Mouse (Mus musculus): ENCODE measurements around the gene Ccni. TPM values are rescaled to one million over a fixed set of nuclear protein-coding genes. Genes with fewer than 3 reads are reported as not detected.

The Ccni gene
- polyA plus RNA-seq, 1 experiment = 48.5 TPM

GRCm38 (mm10) chr5:93229527-93229926, 23.2 kb upstream of the Ccni start:
- 37% methylated on average over 2 of the region's 2 CpGs for WGBS
- no peak for TF ChIP-seq CTCF (IDR thresholded peaks at IDR 0.05; ENCODE audit: extremely low read depth, insufficient read depth, insufficient read length, insufficient replicate concordance)
- TF ChIP-seq POLR2A (IDR thresholded peaks at IDR 0.05; ENCODE audit: low read depth, low read length) = no peak
- H3K36me3 ChIP-seq (ENCODE audit: control insufficient read depth, insufficient read depth, low read length) = no peaks in the 10 kb centered on the region
- no peak overlapping the region for H3K27ac ChIP-seq (ENCODE audit: insufficient read depth, low read length)
- H3K4me3 ChIP-seq (ENCODE audit: extremely low read depth, insufficient read depth, insufficient read length) = no peak overlapping the region
- H3K27me3 ChIP-seq (ENCODE audit: control insufficient read depth, insufficient read depth, low read length) = no peaks in the 10 kb centered on the region
- peaks cover 14% of the 10 kb centered on the region for H3K4me1 ChIP-seq (ENCODE audit: control insufficient read depth, insufficient read depth, insufficient read length)
- no peak for DNase-seq (ENCODE audit: low read depth in 1 of 2, low spot score in 2 of 2)

GRCm38 (mm10) chr5:93227157-93227556, 20.9 kb upstream of the Ccni start:
- TF ChIP-seq CTCF (IDR thresholded peaks at IDR 0.05; ENCODE audit: extremely low read depth, insufficient read depth, insufficient read length, insufficient replicate concordance) = no peak
- TF ChIP-seq POLR2A (IDR thresholded peaks at IDR 0.05; ENCODE audit: low read depth, low read length) = no peak
- Histone ChIP-seq H3K27ac (ENCODE audit: insufficient read depth, low read length) (no peak overlapping the region), H3K27me3 (ENCODE audit: control insufficient read depth, insufficient read depth, low read length) (no peaks in the 10 kb centered on the region), H3K36me3 (ENCODE audit: control insufficient read depth, insufficient read depth, low read length) (no peaks in the 10 kb centered on the region), H3K4me3 (ENCODE audit: extremely low read depth, insufficient read depth, insufficient read length) (no peak overlapping the region), H3K4me1 (ENCODE audit: control insufficient read depth, insufficient read depth, insufficient read length) (peaks cover 5% of the 10 kb centered on the region)
- WGBS = 85% methylated on average over 3 of the region's 3 CpGs
- DNase-seq (ENCODE audit: low read depth in 1 of 2, low spot score in 2 of 2) = no peak

- H3K4me3 ChIP-seq (ENCODE audit: extremely low read depth, insufficient read depth, insufficient read length) = no peak overlapping the region
- no peak for DNase-seq (ENCODE audit: low read depth in 1 of 2, low spot score in 2 of 2)
- H3K36me3 ChIP-seq (ENCODE audit: control insufficient read depth, insufficient read depth, low read length) = no peaks in the 10 kb centered on the region
- no peaks in the 10 kb centered on the region for H3K27me3 ChIP-seq (ENCODE audit: control insufficient read depth, insufficient read depth, low read length)
- TF ChIP-seq POLR2A (IDR thresholded peaks at IDR 0.05; ENCODE audit: low read depth, low read length) (no peak), CTCF (IDR thresholded peaks at IDR 0.05; ENCODE audit: extremely low read depth, insufficient read depth, insufficient read length, insufficient replicate concordance) (no peak)
- H3K27ac ChIP-seq (ENCODE audit: insufficient read depth, low read length) = no peak overlapping the region
- WGBS = 83% methylated on average over 2 of the region's 2 CpGs
- H3K4me1 ChIP-seq (ENCODE audit: control insufficient read depth, insufficient read depth, insufficient read length) = peaks cover 3% of the 10 kb centered on the region
Measured at GRCm38 (mm10) chr5:93224549-93224948, 18.3 kb upstream of the Ccni start.

- Histone ChIP-seq H3K27ac (ENCODE audit: insufficient read depth, low read length) (no peak overlapping the region), H3K4me3 (ENCODE audit: extremely low read depth, insufficient read depth, insufficient read length) (no peak overlapping the region), H3K4me1 (ENCODE audit: control insufficient read depth, insufficient read depth, insufficient read length) (no peaks in the 10 kb centered on the region), H3K27me3 (ENCODE audit: control insufficient read depth, insufficient read depth, low read length) (no peaks in the 10 kb centered on the region), H3K36me3 (ENCODE audit: control insufficient read depth, insufficient read depth, low read length) (no peaks in the 10 kb centered on the region)
- DNase-seq (ENCODE audit: low read depth in 1 of 2, low spot score in 2 of 2) = no peak
- TF ChIP-seq CTCF (IDR thresholded peaks at IDR 0.05; ENCODE audit: extremely low read depth, insufficient read depth, insufficient read length, insufficient replicate concordance) (no peak), POLR2A (IDR thresholded peaks at IDR 0.05; ENCODE audit: low read depth, low read length) (no peak)
- 73% methylated on average over 3 of the region's 3 CpGs for WGBS
Measured at GRCm38 (mm10) chr5:93221661-93222060, 15.4 kb upstream of the Ccni start.

- TF ChIP-seq POLR2A (IDR thresholded peaks at IDR 0.05; ENCODE audit: low read depth, low read length) (no peak), CTCF (IDR thresholded peaks at IDR 0.05; ENCODE audit: extremely low read depth, insufficient read depth, insufficient read length, insufficient replicate concordance) (no peak)
- WGBS = 89% methylated on average over 3 of the region's 3 CpGs
- no peaks in the 10 kb centered on the region for H3K36me3 ChIP-seq (ENCODE audit: control insufficient read depth, insufficient read depth, low read length)
Measured at GRCm38 (mm10) chr5:93218375-93218774, 12.1 kb upstream of the Ccni start.

GRCm38 (mm10) chr5:93207555-93207954, 1.3 kb upstream of the Ccni start:
- Histone ChIP-seq H3K36me3 (ENCODE audit: control insufficient read depth, insufficient read depth, low read length) (no peaks in the 10 kb centered on the region), H3K4me1 (ENCODE audit: control insufficient read depth, insufficient read depth, insufficient read length) (peaks cover 6% of the 10 kb centered on the region; the same call in 1 of the 2 replicates), H3K4me3 (ENCODE audit: extremely low read depth, insufficient read depth, insufficient read length) (no peak overlapping the region), H3K27ac (ENCODE audit: insufficient read depth, low read length) (peak overlapping the region; percentile 60), H3K27me3 (ENCODE audit: control insufficient read depth, insufficient read depth, low read length) (no peaks in the 10 kb centered on the region)
- 24% methylated on average over 1 of the region's 1 CpGs for WGBS
- no peak for DNase-seq (ENCODE audit: low read depth in 1 of 2, low spot score in 2 of 2)
- TF ChIP-seq CTCF (IDR thresholded peaks at IDR 0.05; ENCODE audit: extremely low read depth, insufficient read depth, insufficient read length, insufficient replicate concordance) = no peak
- no peak for TF ChIP-seq POLR2A (IDR thresholded peaks at IDR 0.05; ENCODE audit: low read depth, low read length)

More at GRCm38 (mm10) chr5:93218375-93218774, 12.1 kb upstream of the Ccni start:
- Histone ChIP-seq H3K27ac (ENCODE audit: insufficient read depth, low read length) (no peak overlapping the region), H3K4me1 (ENCODE audit: control insufficient read depth, insufficient read depth, insufficient read length) (no peaks in the 10 kb centered on the region), H3K27me3 (ENCODE audit: control insufficient read depth, insufficient read depth, low read length) (no peaks in the 10 kb centered on the region), H3K4me3 (ENCODE audit: extremely low read depth, insufficient read depth, insufficient read length) (no peak overlapping the region)
- no peak for DNase-seq (ENCODE audit: low read depth in 1 of 2, low spot score in 2 of 2)

GRCm38 (mm10) chr5:93207006-93207348, 682 bp upstream of the Ccni start:
- Histone ChIP-seq H3K27me3 (ENCODE audit: control insufficient read depth, insufficient read depth, low read length) (no peaks in the 10 kb centered on the region), H3K4me3 (ENCODE audit: extremely low read depth, insufficient read depth, insufficient read length) (peak overlapping the region; percentile 83), H3K4me1 (ENCODE audit: control insufficient read depth, insufficient read depth, insufficient read length) (peaks cover 6% of the 10 kb centered on the region; the same call in 1 of the 2 replicates), H3K27ac (ENCODE audit: insufficient read depth, low read length) (peak overlapping the region; percentile 98), H3K36me3 (ENCODE audit: control insufficient read depth, insufficient read depth, low read length) (peaks cover 1% of the 10 kb centered on the region)
- WGBS = 8% methylated on average over 6 of the region's 6 CpGs
- no peak for DNase-seq (ENCODE audit: low read depth in 1 of 2, low spot score in 2 of 2)
- no peak for TF ChIP-seq CTCF (IDR thresholded peaks at IDR 0.05; ENCODE audit: extremely low read depth, insufficient read depth, insufficient read length, insufficient replicate concordance)
- no peak for TF ChIP-seq POLR2A (IDR thresholded peaks at IDR 0.05; ENCODE audit: low read depth, low read length)

Measured in spleen, adult 2 months (tissue).